In the genomic region with DNA sequence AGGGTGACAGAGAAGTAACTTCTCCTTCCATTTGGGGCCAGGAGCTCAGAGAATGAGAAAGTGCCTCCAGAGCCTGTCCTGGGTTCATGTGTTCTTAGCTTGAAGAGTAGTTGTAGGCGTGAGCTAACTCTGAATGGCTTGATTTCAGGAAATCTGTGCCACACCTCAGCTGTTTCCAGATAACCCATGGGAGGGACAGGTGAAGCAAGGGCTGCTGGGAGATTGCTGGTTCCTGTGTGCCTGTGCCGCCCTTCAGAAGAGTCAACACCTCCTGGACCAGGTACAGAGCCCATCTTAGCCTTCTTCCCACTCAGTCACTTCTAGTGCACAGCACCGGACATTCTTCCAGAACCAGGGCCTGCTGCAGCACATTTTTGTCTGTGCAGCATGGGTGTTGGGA, we compare ENCODE assay signal across 23 mouse cellular contexts. TPM values are rescaled to one million over a fixed set of nuclear protein-coding genes. Genes with fewer than 3 reads are reported as not detected.
DNase-seq lines count a peak whose midpoint lies in the region; ATAC-seq and TF ChIP-seq lines count a peak whose summit lies in the region.
"Had no signal": no experiment of that assay in that cellular context is flagged by ENCODE, and none has a peak within 500 bp of the region (broad histone marks: within the 10 kb centered on the region; RNA-seq: fewer than 3 reads in every experiment).

No protein-coding gene starts in this region.

- H3K4me1 ChIP-seq in forebrain, embryonic 13.5 days, result peaks cover 29% of the 10 kb centered on the region
- peaks cover 29% of the 10 kb centered on the region for H3K4me1 ChIP-seq in forebrain, embryonic 16.5 days (replicated peaks; ENCODE audit: control insufficient read depth, insufficient read depth, low read length)
- H3K4me1 ChIP-seq in MEL (ENCODE audit: control insufficient read depth in 1 of 2, insufficient read depth in 2 of 2, low read length in 2 of 2), result peaks cover 4 to 22% of the 10 kb centered on the region in 2 experiments
- H3K4me1 ChIP-seq in intestine, postnatal 0 days (replicated peaks; ENCODE audit: control insufficient read depth, insufficient read depth, low read length), result peaks cover 3% of the 10 kb centered on the region
- peaks cover 13% of the 10 kb centered on the region for H3K4me1 ChIP-seq in stomach, embryonic 16.5 days (ENCODE audit: control insufficient read depth, insufficient read depth, low read length)

- no peak for TF ChIP-seq EP300 in MEL (IDR thresholded peaks at IDR 0.05; ENCODE audit: low read depth in 1 of 2, low read length in 2 of 2)

- 0 out of 2 replicates have a peak overlapping the region, but pooled peaks have one; percentile 8 for H3K9ac ChIP-seq in forebrain, embryonic 13.5 days
- no peak overlapping the region for H3K9ac ChIP-seq in forebrain, embryonic 16.5 days (replicated peaks; ENCODE audit: low read depth, low read length)
- H3K9ac ChIP-seq in MEL (ENCODE audit: control insufficient read depth, low read depth, low read length, poor library complexity, severe bottlenecking), result no peak overlapping the region
- H3K9ac ChIP-seq in intestine, postnatal 0 days (ENCODE audit: low read depth, low read length), result no peak overlapping the region
- H3K9ac ChIP-seq in stomach, embryonic 16.5 days (ENCODE audit: low read length), result no peak overlapping the region
- H3K9ac ChIP-seq: embryonic facial prominence, embryonic 12.5 days; forebrain, postnatal 0 days; heart, embryonic 15.5 days had no signal

- H3K4me3 ChIP-seq in forebrain, embryonic 13.5 days, result no peak overlapping the region
- no peak overlapping the region for H3K4me3 ChIP-seq in forebrain, embryonic 16.5 days (replicated peaks; ENCODE audit: low read length)
- H3K4me3 ChIP-seq in MEL (ENCODE audit: control insufficient read depth in 1 of 2, insufficient read depth in 1 of 2, low read depth in 2 of 2, low read length in 2 of 2), result no peak overlapping the region
- H3K4me3 ChIP-seq in intestine, postnatal 0 days (ENCODE audit: low read depth, low read length), result no peak overlapping the region
- no peak overlapping the region for H3K4me3 ChIP-seq in stomach, embryonic 16.5 days (replicated peaks; ENCODE audit: low read length)
- H3K4me3 ChIP-seq: embryonic facial prominence, embryonic 12.5 days; heart, adult 2 months; heart, embryonic 15.5 days; hindbrain, embryonic 13.5 days had no signal

- WGBS in forebrain, embryonic 13.5 days, result 89% methylated on average over 3 of the region's 3 CpGs
- 83% methylated on average over 3 of the region's 3 CpGs for WGBS in forebrain, embryonic 16.5 days
- WGBS in intestine, postnatal 0 days, result 60% methylated on average over 3 of the region's 3 CpGs
- 74% methylated on average over 3 of the region's 3 CpGs for WGBS in stomach, embryonic 16.5 days

- peaks cover 12% of the 10 kb centered on the region for H3K79me2 ChIP-seq in MEL (ENCODE audit: control insufficient read depth, insufficient read depth, low read length, poor library complexity)

- DNase-seq in MEL (ENCODE audit: low read depth, low spot score), result no peak
- DNase-seq in thymus, postnatal 25 days, result no peak
- DNase-seq in adrenal gland, postnatal 10 days, result no peak
- DNase-seq: adrenal gland, adult 8-10 months; B cell, adult 2 months; cerebellum, adult 11 months; cerebellum, adult 8-10 months; cerebellum, postnatal 25 days; forebrain, postnatal 0 days; gastrocnemius, postnatal 14 days; heart, adult 2 months; heart, postnatal 14 days had no signal

- no peaks in the 10 kb centered on the region for H3K9me3 ChIP-seq in forebrain, embryonic 13.5 days (replicated peaks)
- H3K9me3 ChIP-seq in forebrain, embryonic 16.5 days (ENCODE audit: control insufficient read depth, low read length), result no peaks in the 10 kb centered on the region
- no peaks in the 10 kb centered on the region for H3K9me3 ChIP-seq in MEL (replicated peaks; ENCODE audit: insufficient read depth, low read length)
- no peaks in the 10 kb centered on the region for H3K9me3 ChIP-seq in intestine, postnatal 0 days (ENCODE audit: control insufficient read depth)
- H3K9me3 ChIP-seq in stomach, embryonic 16.5 days (replicated peaks; ENCODE audit: control insufficient read depth, low read length), result no peaks in the 10 kb centered on the region
- H3K9me3 ChIP-seq: G1E; hindbrain, embryonic 13.5 days had no signal

- peaks cover 48% of the 10 kb centered on the region for H3K36me3 ChIP-seq in forebrain, embryonic 13.5 days (ENCODE audit: poor library complexity, severe bottlenecking)
- H3K36me3 ChIP-seq in forebrain, embryonic 16.5 days (ENCODE audit: control insufficient read depth, insufficient read depth), result peaks cover 26% of the 10 kb centered on the region
- H3K36me3 ChIP-seq in MEL (ENCODE audit: control insufficient read depth in 1 of 2, insufficient read depth in 2 of 2, low read length in 2 of 2), result peaks cover 2 to 13% of the 10 kb centered on the region in 2 experiments; a peak in 3 of 4 replicates
- H3K36me3 ChIP-seq in intestine, postnatal 0 days (ENCODE audit: control insufficient read depth, insufficient read depth), result peaks cover 37% of the 10 kb centered on the region
- peaks cover 14% of the 10 kb centered on the region; the same call in 1 of the 2 replicates for H3K36me3 ChIP-seq in stomach, embryonic 16.5 days (ENCODE audit: control insufficient read depth, insufficient read depth, low read length)

- no peaks in the 10 kb centered on the region for H3K27me3 ChIP-seq in forebrain, embryonic 13.5 days
- no peaks in the 10 kb centered on the region for H3K27me3 ChIP-seq in forebrain, embryonic 16.5 days (replicated peaks; ENCODE audit: control insufficient read depth, insufficient read depth, low read length)
- H3K27me3 ChIP-seq in MEL (ENCODE audit: control insufficient read depth in 1 of 2, insufficient read depth in 2 of 2, low read length in 2 of 2), result no peaks in the 10 kb centered on the region
- H3K27me3 ChIP-seq in intestine, postnatal 0 days (replicated peaks; ENCODE audit: control insufficient read depth, insufficient read depth, low read length), result no peaks in the 10 kb centered on the region
- no peaks in the 10 kb centered on the region for H3K27me3 ChIP-seq in stomach, embryonic 16.5 days (ENCODE audit: control insufficient read depth, insufficient read depth, low read length)
- H3K27me3 ChIP-seq: embryonic facial prominence, embryonic 12.5 days; heart, embryonic 15.5 days; hindbrain, embryonic 13.5 days had no signal

- no peak for TF ChIP-seq POLR2A in MEL (IDR thresholded peaks at IDR 0.05; ENCODE audit: control insufficient read depth in 1 of 2, insufficient read depth in 1 of 2, low read depth in 1 of 2, low read length in 2 of 2, poor library complexity in 1 of 2)

- TF ChIP-seq RAD21 in MEL (IDR thresholded peaks at IDR 0.05; ENCODE audit: low read depth, low read length), result no peak

- no peak overlapping the region for H3K27ac ChIP-seq in forebrain, embryonic 13.5 days
- H3K27ac ChIP-seq in forebrain, embryonic 16.5 days (ENCODE audit: low read length), result no peak overlapping the region
- H3K27ac ChIP-seq in MEL (ENCODE audit: control insufficient read depth, low read depth, low read length), result no peak overlapping the region
- H3K27ac ChIP-seq in intestine, postnatal 0 days (ENCODE audit: low read depth, low read length), result peak overlapping the region; percentile 88
- H3K27ac ChIP-seq in stomach, embryonic 16.5 days (ENCODE audit: low read length), result peak overlapping the region; percentile 62; the same call in 1 of the 2 replicates
- H3K27ac ChIP-seq: embryonic facial prominence, embryonic 12.5 days; heart, adult 2 months; heart, embryonic 15.5 days; hindbrain, embryonic 13.5 days had no signal

- no peak for ATAC-seq in forebrain, embryonic 13.5 days
- no peak for ATAC-seq in forebrain, embryonic 16.5 days
- ATAC-seq in intestine, postnatal 0 days, result peak; percentile 13
- 0 out of 2 replicates have a peak, but pooled peaks have one; percentile 6 for ATAC-seq in stomach, embryonic 16.5 days (ENCODE audit: insufficient read depth, low FRiP score)
- ATAC-seq: CD4-positive, CD25-positive, alpha-beta regulatory T cell, adult 4 months; forebrain, postnatal 0 days had no signal

- H3K4me2 ChIP-seq in forebrain, embryonic 13.5 days, result no peak overlapping the region
- H3K4me2 ChIP-seq in forebrain, embryonic 16.5 days (ENCODE audit: low read length), result no peak overlapping the region
- peak overlapping the region; percentile 24 for H3K4me2 ChIP-seq in intestine, postnatal 0 days (replicated peaks; ENCODE audit: low read depth)
- H3K4me2 ChIP-seq in stomach, embryonic 16.5 days (ENCODE audit: low read depth, low read length), result no peak overlapping the region
- H3K4me2 ChIP-seq: embryonic facial prominence, embryonic 12.5 days; heart, embryonic 11.5 days; heart, embryonic 15.5 days had no signal

- no peak for TF ChIP-seq CTCF in MEL (IDR thresholded peaks at IDR 0.05 in 2 of 3, conservative IDR thresholded peaks at IDR 0.05 in 1 of 3; ENCODE audit: control insufficient read depth in 1 of 3, insufficient read depth in 1 of 3, low read depth in 2 of 3, low read length in 3 of 3, poor library complexity in 1 of 3, severe bottlenecking in 1 of 3)
- no peak for TF ChIP-seq CTCF in intestine, postnatal 0 days (IDR thresholded peaks at IDR 0.05; ENCODE audit: low read depth)

RNA-seq across cellular contexts. Expression of a gene that starts 3.6 kb away (rescaled TPM):
- polyA plus RNA-seq in forebrain, embryonic 13.5 days (2015; fragmentation: Nextera tagmentation; extraction: Ambion mirVana), result 51.7 and 54.3 TPM in 2 replicates
- 64.4 and 65.5 TPM in 2 replicates for polyA plus RNA-seq in forebrain, embryonic 16.5 days (2015; fragmentation: Nextera tagmentation; extraction: Ambion mirVana)
- total RNA-seq in MEL (2012; rRNA removed), result 30.5 and 30.7 TPM in 2 replicates
- polyA plus RNA-seq in MEL (2012; ENCODE audit: insufficient read depth in 1 of 2, insufficient read length in 2 of 2, low read depth in 1 of 2, low replicate concordance in 2 of 2, missing spikeins in 1 of 2), result 10 to 100 TPM in 1 of 2 experiments, not detected in 1; 43.3 TPM
- 31.6 and 34.4 TPM in 2 replicates for polyA plus RNA-seq in intestine, postnatal 0 days (2015; fragmentation: Nextera tagmentation; extraction: Ambion mirVana)
- 35.7 and 36.0 TPM in 2 replicates for polyA plus RNA-seq in stomach, embryonic 16.5 days (2015; fragmentation: Nextera tagmentation; extraction: Ambion mirVana)
- total RNA-seq in adrenal gland, postnatal 10 days (2021), result 10 to 100 TPM; 16.8 to 22.4 TPM

RNA-seq across cellular contexts. Expression of a gene that starts 12.9 kb away (rescaled TPM):
- 0.25 and 0.46 TPM in 2 replicates for polyA plus RNA-seq in forebrain, embryonic 13.5 days (2015; fragmentation: Nextera tagmentation; extraction: Ambion mirVana)
- 0.35 and 0.75 TPM in 2 replicates for polyA plus RNA-seq in forebrain, embryonic 16.5 days (2015; fragmentation: Nextera tagmentation; extraction: Ambion mirVana)
- not detected in 2 replicates for total RNA-seq in MEL (2012; rRNA removed)
- under 1 TPM in 1 of 2 experiments, not detected in 1; 0.22 TPM for polyA plus RNA-seq in MEL (2012; ENCODE audit: insufficient read depth in 1 of 2, insufficient read length in 2 of 2, low read depth in 1 of 2, low replicate concordance in 2 of 2, missing spikeins in 1 of 2)
- polyA plus RNA-seq in intestine, postnatal 0 days (2015; fragmentation: Nextera tagmentation; extraction: Ambion mirVana), result 4.7 and 4.8 TPM in 2 replicates
- polyA plus RNA-seq in stomach, embryonic 16.5 days (2015; fragmentation: Nextera tagmentation; extraction: Ambion mirVana), result 8.7 and 8.9 TPM in 2 replicates
- 1 to 10 TPM in 1 of 2 experiments, under 1 TPM in 1; 0.97 to 1.7 TPM for total RNA-seq in adrenal gland, postnatal 10 days (2021)

RNA-seq across cellular contexts. Expression of a gene that starts 27.2 kb away (rescaled TPM):
- polyA plus RNA-seq in forebrain, embryonic 13.5 days (2015; fragmentation: Nextera tagmentation; extraction: Ambion mirVana), result 18.6 and 20.5 TPM in 2 replicates
- polyA plus RNA-seq in forebrain, embryonic 16.5 days (2015; fragmentation: Nextera tagmentation; extraction: Ambion mirVana), result 28.5 and 31.0 TPM in 2 replicates
- 25.2 and 31.1 TPM in 2 replicates for total RNA-seq in MEL (2012; rRNA removed)
- 10 to 100 TPM in 1 of 2 experiments, not detected in 1; 91.0 TPM for polyA plus RNA-seq in MEL (2012; ENCODE audit: insufficient read depth in 1 of 2, insufficient read length in 2 of 2, low read depth in 1 of 2, low replicate concordance in 2 of 2, missing spikeins in 1 of 2)
- 75.0 and 87.9 TPM in 2 replicates for polyA plus RNA-seq in intestine, postnatal 0 days (2015; fragmentation: Nextera tagmentation; extraction: Ambion mirVana)
- 15.0 and 16.1 TPM in 2 replicates for polyA plus RNA-seq in stomach, embryonic 16.5 days (2015; fragmentation: Nextera tagmentation; extraction: Ambion mirVana)
- total RNA-seq in adrenal gland, postnatal 10 days (2021), result 10 to 100 TPM; 64.6 to 72.0 TPM

RNA-seq across cellular contexts. Expression of a gene that starts 31.0 kb away (rescaled TPM):
- 16.6 and 17.5 TPM in 2 replicates for polyA plus RNA-seq in forebrain, embryonic 13.5 days (2015; fragmentation: Nextera tagmentation; extraction: Ambion mirVana)
- 11.3 and 13.2 TPM in 2 replicates for polyA plus RNA-seq in forebrain, embryonic 16.5 days (2015; fragmentation: Nextera tagmentation; extraction: Ambion mirVana)
- 10.1 and 11.9 TPM in 2 replicates for total RNA-seq in MEL (2012; rRNA removed)
- 10 to 100 TPM in 1 of 2 experiments, not detected in 1; 12.0 TPM for polyA plus RNA-seq in MEL (2012; ENCODE audit: insufficient read depth in 1 of 2, insufficient read length in 2 of 2, low read depth in 1 of 2, low replicate concordance in 2 of 2, missing spikeins in 1 of 2)
- polyA plus RNA-seq in intestine, postnatal 0 days (2015; fragmentation: Nextera tagmentation; extraction: Ambion mirVana), result 18.8 and 19.2 TPM in 2 replicates
- polyA plus RNA-seq in stomach, embryonic 16.5 days (2015; fragmentation: Nextera tagmentation; extraction: Ambion mirVana), result 11.4 and 11.9 TPM in 2 replicates
- total RNA-seq in adrenal gland, postnatal 10 days (2021), result 10 to 100 TPM; 13.5 to 17.0 TPM

RNA-seq across cellular contexts. Expression of a gene that starts 35.1 kb away (rescaled TPM):
- polyA plus RNA-seq in forebrain, embryonic 13.5 days (2015; fragmentation: Nextera tagmentation; extraction: Ambion mirVana), result 0.71 and 1.4 TPM in 2 replicates
- polyA plus RNA-seq in forebrain, embryonic 16.5 days (2015; fragmentation: Nextera tagmentation; extraction: Ambion mirVana), result 0.71 and 1.1 TPM in 2 replicates
- total RNA-seq in MEL (2012; rRNA removed), result 0.07 TPM in 1 of 2 replicates, not detected in the other
- under 1 TPM in 1 of 2 experiments, not detected in 1; 0.08 TPM for polyA plus RNA-seq in MEL (2012; ENCODE audit: insufficient read depth in 1 of 2, insufficient read length in 2 of 2, low read depth in 1 of 2, low replicate concordance in 2 of 2, missing spikeins in 1 of 2)
- 0.12 TPM in 1 of 2 replicates, not detected in the other for polyA plus RNA-seq in intestine, postnatal 0 days (2015; fragmentation: Nextera tagmentation; extraction: Ambion mirVana)
- polyA plus RNA-seq in stomach, embryonic 16.5 days (2015; fragmentation: Nextera tagmentation; extraction: Ambion mirVana), result 0.23 and 0.42 TPM in 2 replicates
- under 1 TPM; 0.75 to 0.82 TPM for total RNA-seq in adrenal gland, postnatal 10 days (2021)
- total RNA-seq: hematopoietic stem cell, adult 5-6 weeks had no signal

Comparison
In these comparisons a context has a peak if more than half of its experiments do, and no peak if none do; other contexts are left out.
1. ATAC-seq: peak in intestine, postnatal 0 days (single experiment) and stomach, embryonic 16.5 days (single experiment); none in forebrain, embryonic 13.5 days (single experiment) and forebrain, embryonic 16.5 days (single experiment).
2. H3K27ac ChIP-seq: peak in intestine, postnatal 0 days (single experiment) and stomach, embryonic 16.5 days (single experiment); none in forebrain, embryonic 13.5 days (single experiment), forebrain, embryonic 16.5 days (single experiment) and MEL (single experiment).